Mouse (Mus musculus) liver, postnatal 0 days (tissue): ENCODE results near the gene Sbk2.

ENCODE experiments used
- CTCF ChIP-seq: sonication (generic); IDR thresholded peaks from 2 replicates; pipeline ENCODE4 v1.5.1; 2016; ENCODE audit warnings: antibody characterized with exemption, low read depth
- EP300 ChIP-seq: IDR thresholded peaks from 2 replicates; pipeline ENCODE4 v1.6.1; 2016; ENCODE audit warnings: antibody characterized with exemption, low read depth, mild to moderate bottlenecking

GRCm38 (mm10) chr7:4937392-4937791, 26.8 kb downstream of the Sbk2 start:
- TF ChIP-seq CTCF: no peak
- no peak for TF ChIP-seq EP300
